Mouse (Mus musculus): ENCODE data around the gene Efhc2. TPM values are rescaled to one million over a fixed set of nuclear protein-coding genes. Genes with fewer than 3 reads are reported as not detected.

The Efhc2 gene
- 1 to 10 TPM in 1 of 2 experiments, under 1 TPM in 1; 0.86 to 1.1 TPM for total RNA-seq (2021)

DNA sequence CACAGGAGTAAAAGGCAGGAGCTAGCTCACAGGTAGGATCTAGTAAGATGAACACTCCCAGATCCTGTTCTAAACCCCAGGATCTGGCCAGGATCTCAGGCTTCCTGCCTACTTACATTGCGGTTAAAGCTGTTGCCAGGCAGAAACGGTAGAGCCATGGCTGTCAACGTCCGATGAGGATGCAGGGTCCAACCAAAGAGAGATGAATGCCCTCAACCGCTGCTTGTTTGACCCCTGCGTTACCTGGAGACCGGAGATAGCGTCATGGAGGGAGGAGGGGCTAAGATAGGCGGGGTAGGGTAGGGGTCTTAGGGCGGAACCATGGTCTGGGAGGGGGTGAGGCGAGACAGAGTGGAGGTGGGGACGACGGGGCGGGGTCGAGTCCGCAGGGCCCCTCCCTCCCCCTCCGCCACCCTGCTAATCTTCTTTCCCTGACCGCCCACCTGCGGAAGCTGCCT is at the start of gene Efhc2:
TSS of gene Efhc2 (minus strand) at position 243 of the 458 bp plus-strand sequence.
- DNase-seq, result peak in 1 of 2 experiments; percentile 2

DNA sequence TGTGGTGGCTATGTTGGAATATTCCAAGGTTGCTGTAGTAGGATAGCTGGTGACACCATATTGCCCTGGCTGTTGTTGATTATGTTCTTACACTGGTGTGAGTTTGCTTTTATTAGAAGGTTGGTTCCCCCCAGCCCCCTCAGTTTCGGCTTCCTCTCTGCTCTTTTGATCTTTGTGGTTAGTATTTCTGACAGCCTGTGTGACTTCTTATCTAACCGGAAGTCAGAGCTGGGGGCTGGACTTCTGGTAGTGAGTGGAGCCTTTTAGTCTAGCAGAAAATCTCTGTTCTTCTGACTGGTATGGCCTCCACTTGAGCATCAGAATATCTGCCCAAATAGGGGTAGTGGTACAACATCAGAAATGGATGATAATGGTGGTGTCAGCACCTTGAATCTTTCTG is 45.9 kb upstream of the Efhc2 start:
- DNase-seq, result no peak

DNA sequence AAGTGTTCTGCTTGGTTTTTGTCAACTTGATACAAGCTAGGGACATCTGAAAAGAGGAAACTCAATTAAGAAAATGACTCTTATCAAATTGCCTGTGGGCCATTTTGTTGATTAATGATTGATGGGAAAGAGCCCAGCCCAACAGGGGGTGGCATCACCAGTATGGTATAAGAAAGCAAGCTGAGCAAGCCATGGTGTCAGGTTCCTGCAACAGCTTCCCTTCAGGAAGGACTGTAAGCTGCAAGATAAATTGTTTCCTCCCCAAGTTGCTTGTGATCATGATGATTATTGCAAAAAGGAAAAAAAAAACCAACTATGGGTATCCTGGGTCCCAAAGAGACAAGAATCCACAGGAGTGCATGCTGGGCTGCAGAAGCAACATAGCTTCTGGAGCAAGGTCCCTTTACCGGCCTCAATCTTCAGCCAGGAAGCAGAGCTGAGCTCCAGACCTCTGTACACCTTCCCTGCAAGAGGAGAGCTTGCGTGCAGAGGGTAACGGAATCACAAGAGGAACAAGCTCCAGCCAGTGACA is 18.8 kb downstream of the Efhc2 start:
- no peak for DNase-seq

DNA sequence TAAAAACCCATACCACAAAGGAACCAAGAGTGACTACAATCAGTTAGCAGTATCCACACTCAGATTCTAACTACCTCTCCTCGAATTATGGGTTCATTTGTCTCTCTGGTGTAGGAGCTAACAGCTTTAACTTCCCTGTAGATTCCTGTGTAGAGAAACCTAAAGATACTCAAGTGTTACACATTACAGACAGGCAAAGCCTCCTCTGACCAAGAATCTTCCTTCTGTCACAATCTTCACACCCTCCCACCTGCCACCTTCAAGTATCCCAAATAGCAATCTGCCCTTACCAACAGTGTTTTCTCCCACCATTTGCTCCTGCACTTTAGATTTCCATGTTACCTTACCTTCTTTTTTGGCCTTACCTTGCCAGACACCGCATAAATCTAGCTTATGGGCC is 35.3 kb downstream of the Efhc2 start:
- DNase-seq, result no peak

DNA sequence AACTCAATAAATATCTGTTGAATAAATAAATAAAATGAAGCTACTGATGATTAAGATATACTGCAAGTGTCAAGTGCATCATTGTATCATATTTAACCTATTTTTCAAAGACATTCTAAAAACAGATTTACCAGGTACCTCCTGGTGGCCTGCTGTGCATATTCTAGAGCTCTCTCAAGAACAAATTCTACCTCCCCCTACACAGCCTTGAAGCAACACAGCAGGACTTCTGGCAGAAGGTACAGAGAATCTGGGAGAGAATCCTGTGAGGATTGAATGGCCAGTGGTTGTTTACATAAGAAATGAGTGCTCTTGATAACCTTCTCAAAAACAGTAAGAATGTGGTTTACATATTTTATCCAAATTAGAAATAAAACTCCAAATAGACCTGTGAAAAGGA is 94.0 kb downstream of the Efhc2 start:
- DNase-seq, result no peak

DNA sequence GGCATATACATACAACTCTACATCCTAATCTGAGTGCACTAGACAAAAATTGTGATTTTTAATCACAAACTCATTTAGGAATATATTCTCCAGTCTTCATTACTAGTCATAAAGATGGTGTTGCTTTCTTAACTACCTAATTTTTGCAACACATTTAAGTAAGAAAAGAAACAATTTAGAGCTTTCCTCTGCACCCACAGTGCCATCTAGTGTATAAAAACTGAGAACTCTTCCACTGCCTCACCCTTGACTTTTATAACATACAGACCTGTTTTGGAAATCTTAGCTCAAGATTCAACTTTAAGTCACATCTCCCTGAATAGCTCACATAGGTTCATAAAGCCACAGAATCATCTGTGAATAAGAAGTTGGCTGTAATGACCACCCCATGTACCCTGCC is 101.7 kb downstream of the Efhc2 start:
- no peak for DNase-seq

DNA sequence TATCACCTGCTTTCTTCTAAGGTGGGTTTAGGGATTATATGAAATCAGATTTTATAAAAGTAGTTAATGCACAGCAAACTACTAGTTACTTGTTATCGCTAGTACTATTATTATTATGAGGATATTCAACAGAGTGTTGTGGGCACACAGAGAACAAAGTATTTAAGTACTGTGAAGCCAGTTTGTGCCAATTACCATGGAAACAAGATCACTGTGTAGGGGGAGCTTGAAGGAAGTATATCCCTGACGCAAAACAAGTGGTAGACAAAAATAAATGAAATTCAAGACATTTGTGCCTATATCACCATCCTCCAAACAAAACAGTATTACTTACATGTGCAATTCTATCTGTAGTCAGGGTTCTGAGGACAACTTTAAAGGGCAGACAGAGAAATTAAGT is 105.7 kb downstream of the Efhc2 start:
- no peak for DNase-seq

DNA sequence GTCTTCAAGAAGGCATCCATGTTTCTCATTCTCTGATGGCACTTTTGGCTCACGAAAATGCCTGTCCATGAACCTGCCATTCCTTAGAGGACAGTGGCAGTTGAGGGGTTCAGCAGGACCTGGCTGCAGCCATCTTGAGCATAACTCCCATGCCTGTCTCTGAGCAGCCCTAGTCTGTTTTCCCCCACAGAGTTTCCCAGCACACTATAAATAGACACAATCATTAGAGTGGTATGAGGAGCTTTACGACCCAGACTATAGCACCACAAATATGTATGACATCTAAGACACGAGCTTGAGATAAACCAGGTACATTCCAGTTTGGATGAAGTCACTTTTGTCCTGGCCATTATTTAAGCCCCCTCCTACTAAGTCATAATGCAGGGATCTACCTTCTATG is 143.4 kb downstream of the Efhc2 start:
- DNase-seq, result no peak

DNA sequence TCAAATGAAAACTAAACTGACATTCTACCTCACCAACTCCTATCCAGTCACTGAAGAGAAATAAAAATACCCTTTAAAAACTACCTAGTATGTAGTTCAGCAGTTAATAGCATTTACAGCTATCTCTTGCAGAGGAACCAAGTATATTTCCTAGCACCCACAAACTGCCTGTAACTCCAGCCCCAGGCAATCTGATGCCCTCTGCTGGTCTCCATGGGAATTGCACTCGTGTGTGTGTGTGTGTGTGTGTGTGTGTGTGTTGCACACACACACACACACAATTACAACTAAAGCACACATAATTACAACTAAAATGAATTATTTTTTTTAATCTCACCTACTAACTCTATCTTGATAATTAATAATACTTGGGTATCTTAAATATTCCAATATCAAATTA is 153.5 kb downstream of the Efhc2 start:
- no peak for DNase-seq
